Mouse (Mus musculus) lung, postnatal 4 days (tissue): ENCODE data around the gene Ascl5.
A peak's percentile ranks its signal among the peaks of the same experiment; 100 is the strongest.

Experiments
- DNase-seq, 2 experiments: peaks; one replicate each; pipeline ENCODE4 v3.0.0; 2021

Gene Ascl5

DNA sequence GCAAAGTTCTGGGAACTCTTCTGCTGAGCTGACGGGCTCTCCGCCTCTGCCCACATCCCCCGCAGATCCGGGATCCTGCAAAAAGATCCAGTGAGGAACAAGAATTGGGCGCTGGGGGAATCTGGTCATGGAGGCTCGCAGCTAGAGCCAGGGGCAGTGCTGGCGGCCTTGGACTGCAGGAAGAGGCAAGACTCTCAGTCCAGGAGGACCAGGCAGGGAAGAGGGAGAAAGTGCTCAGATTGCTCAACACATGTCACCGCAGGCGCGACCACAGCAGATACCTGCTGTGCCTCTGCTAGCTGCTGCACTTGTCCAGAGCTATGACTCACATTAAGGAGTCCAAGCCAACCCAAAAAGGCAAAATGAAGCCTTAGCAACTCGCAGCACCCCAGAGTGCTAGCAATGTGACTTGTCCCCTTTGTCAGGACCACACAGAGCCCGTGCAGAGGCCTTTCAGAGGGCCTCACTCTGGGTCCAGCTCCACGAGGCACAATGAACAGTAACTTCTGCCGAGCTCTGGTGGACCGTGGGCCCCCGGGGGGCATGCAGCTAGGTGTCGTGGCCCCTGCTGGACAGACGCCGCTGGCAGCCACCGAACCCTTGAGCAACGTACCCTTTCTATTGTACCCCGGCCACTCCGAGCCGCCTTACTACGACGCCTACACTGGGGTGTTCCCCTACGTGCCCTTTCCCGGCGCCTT lies at the start of gene Ascl5:
Gene Ascl5 (plus strand): TSS at position 493 of the 701 bp plus-strand sequence.
- DNase-seq, result no peak

DNA sequence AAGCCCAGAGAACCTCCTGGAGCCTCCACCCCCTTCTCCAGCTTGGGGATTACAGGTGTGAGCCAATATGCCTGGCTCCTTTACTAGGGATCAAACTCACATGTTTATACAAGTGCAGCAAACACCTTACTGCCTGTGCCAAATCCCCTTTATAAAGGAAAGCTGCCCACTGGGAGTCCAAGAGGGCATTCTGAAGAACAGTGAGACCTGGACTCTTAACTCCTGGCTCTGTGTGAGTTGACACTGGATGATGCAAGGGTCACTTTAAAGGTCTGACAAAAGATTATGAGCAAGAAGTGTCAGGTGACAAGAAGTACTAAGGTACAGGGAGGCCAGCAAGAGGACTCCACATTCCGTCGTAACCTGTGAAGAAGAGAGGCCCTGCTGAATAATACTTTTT lies 49.2 kb upstream of the Ascl5 start:
- no peak for DNase-seq

- no peak for DNase-seq
Measured at GRCm38 (mm10) chr1:136006292-136006748, 44.3 kb upstream of the Ascl5 start, which contains the start of gene Igfn1. Igfn1 (minus strand) TSS chr1:136006342.

- DNase-seq, result peak; percentile 79 to 80
Measured at GRCm38 (mm10) chr1:136007211-136008158, 43.1 kb upstream of the Ascl5 start, which contains the start of gene Tmem9. Tmem9 (plus strand) TSS chr1:136008150.

- no peak for DNase-seq
Measured at GRCm38 (mm10) chr1:136008159-136008533, 42.5 kb upstream of the Ascl5 start.

GRCm38 (mm10) chr1:136010247-136010646 lies 40.4 kb upstream of the Ascl5 start:
- no peak for DNase-seq

DNA sequence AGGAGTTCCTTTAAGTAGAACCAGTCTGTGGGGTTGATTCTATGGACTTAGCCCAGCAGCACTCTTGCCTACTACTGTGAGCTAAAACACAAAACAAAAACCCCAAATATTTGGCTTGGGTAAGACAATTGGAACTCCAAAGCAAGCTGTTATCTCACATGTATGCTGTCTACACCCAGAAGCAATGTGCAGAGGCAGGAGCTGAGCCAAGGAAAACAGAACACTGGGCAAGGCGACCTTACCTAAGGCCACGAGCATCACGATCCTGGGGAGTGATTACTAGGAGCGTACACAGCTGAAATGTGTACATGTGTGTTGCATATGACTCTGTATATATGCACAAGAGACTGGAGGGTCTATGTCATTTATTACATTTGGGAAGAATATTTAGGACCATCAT lies 37.1 kb upstream of the Ascl5 start:
- no peak for DNase-seq

- DNase-seq, result no peak
Measured at GRCm38 (mm10) chr1:136014796-136015502, 35.7 kb upstream of the Ascl5 start.

DNA sequence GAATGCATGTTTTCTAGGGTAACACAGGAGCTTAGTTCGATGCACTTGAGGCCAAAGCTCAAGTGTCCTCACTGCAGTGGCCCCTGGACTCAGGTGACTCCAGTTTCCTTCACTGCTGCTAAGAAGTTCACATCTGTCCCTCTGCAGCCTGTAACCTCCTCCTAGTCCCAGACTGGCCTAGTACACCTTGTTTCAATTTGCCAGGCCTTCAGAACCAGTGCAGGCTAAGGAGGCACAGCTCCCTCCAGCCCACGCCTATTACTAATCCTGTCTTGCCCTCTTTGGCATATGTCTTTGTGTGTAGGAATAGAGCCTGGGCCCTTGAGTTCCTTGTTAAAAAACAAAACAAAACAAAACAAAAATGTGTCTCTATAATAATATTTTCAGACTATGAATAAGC lies 33.3 kb upstream of the Ascl5 start:
- no peak for DNase-seq

DNA sequence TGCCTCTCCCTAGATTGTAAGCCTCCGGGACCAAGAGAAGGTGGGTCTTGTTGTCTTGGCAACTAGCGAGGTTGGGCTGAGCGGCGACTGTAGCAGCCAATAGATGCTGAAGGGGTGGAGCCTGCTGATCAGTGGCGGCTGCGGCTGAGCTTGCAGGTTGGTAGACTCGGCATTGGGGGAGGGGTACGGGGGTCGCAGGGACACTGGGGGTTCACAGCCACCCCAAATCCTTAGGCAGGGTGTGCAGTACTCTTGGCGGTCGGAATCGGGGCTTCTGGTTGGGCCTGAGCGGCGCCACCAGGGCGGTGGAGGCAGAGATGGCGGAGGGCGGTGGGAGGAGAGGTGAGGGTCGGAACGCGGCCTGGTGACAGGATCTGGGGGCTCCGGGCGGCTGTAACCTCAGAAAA lies 32.7 kb upstream of the Ascl5 start:
- DNase-seq, result peak; percentile 92 to 93

DNA sequence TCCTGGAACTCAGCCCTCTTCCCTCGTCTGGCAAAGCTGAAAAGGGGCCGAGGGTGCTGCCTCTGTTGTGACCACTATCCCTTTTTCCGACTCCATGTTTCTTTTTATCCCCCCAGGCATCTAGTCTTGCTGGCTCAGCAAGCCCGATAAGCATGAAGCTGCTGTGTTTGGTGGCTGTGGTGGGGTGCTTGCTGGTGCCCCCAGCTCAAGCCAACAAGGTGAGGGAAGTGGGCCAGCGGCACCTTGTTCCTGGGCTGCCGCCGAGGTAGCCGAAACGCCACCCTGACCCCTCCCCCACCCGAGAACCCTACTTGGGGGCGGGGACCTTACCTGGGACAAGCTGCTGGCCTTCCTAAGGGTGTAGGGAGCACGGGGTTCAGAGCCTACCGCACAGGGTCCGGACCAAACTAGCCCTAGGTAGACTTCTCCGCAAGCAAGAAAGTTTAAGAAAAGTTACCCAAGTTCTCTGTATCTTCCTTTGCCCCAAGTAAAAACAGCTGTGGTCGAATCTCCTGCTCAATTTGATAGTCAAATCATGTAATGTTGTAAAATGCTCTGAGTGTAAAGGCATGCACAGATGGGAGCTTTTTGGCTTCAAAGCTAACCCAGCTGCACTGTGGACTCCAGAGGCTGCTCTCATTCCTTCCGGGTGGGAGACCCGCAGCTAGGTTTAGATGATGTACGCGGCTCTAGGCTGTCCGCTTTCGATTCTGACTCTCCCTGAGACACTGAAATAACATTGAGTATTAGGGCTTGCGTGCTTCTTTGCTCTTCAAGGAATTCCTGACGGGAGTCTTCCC lies 32.0 kb upstream of the Ascl5 start:
- peak; percentile 45 to 46 for DNase-seq

GRCm38 (mm10) chr1:136030201-136030600 lies 20.4 kb upstream of the Ascl5 start:
- peak in 1 of 2 experiments; percentile 16 for DNase-seq

DNA sequence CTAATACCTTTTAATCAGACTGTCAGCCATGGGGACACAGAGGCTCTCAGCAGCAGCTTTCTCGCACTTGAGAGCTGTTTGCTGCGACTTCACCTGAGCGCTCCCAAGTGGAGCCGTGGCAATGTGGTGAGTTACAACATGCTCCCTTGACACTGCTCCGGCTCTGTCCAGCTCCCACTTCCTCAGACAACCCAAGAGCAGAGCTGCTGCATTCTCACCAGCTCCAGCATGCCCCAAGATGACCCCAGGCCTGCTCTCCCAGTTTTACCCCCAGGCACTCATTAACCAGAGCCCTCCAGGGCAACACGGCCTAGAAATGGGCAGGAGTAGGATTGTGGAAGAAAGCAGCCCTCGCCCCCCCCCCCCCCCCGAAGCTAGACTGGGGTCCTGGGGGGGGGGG lies 18.9 kb upstream of the Ascl5 start:
- DNase-seq, result no peak

GRCm38 (mm10) chr1:136032961-136033360 lies 17.6 kb upstream of the Ascl5 start:
- no peak for DNase-seq

DNA sequence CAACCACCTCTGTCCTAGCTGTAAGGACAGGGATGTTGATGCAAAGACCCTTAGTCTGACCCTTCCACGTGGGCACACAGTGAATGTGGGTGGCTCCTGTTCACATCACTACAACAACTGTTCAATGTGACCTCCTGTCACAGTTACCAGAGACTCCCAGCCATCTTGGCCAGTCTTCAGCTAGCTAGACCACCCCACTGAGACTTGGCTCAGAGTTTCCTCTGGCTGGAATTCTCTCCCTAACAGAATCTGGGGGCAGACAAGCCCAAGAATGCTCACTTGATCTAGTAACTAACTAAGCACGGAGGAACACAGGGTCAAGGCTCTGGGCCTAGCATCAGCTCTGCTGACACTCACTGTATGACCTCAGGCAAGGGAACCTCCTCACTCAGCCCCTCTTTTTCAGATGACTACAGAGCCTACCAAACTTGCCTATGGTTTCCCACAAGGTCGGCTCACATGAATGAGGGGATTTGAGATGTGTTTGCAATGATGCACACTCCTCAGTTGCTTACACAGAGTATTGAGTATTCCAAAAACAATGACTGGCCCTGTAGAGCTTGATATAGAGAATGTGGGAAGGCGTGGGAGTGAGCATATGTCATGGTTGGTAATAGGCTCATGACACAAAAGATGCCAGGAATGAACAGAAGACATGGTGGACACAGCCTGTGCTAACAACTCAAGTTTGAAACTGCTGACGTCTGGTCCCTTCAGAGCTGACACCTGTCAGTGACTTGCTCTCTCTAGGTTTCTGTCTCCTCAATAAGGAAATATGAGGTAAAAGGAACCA lies 11.7 kb upstream of the Ascl5 start:
- no peak for DNase-seq

GRCm38 (mm10) chr1:136040452-136040851 lies 10.2 kb upstream of the Ascl5 start:
- no peak for DNase-seq

DNA sequence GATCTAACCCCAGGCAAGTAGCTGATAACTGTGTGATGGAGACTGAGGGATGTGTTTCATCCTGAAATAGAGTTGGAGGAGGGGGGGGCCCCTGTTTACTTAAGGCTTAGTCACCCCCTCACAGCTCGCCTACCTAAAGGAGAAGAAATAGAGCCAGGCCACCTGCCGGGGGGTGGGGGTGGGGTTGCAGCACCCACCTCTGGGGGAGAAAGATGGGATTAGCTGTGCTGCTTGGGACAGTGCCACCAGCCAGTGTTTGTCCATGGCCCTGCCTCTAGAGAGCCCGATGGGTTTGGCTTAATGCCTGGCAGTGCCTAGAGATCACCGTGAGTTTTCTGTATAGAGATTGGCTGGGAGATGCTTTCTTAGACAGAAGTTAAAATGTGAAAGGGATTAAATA lies 9.7 kb upstream of the Ascl5 start:
- no peak for DNase-seq

DNA sequence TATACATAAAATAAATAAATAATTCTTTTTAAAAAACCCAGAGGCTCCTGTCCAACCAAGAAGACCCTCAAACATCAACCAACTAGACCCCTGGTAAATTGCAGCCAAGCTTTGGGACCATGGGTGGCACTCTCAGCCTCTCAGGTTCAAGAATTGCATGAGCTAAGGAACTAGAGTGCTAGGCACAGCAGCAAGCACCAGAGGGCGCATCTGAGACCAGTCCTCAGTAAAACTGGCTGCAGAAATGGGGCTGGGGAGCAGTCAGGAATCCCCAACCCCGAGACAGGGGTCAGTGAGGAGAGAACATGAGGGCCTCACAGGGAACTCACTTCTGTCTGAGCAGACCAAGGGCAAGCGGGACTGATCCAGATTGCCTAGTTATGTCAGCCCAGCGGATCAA lies 4.8 kb upstream of the Ascl5 start:
- DNase-seq, result peak; percentile 35 to 65

DNA sequence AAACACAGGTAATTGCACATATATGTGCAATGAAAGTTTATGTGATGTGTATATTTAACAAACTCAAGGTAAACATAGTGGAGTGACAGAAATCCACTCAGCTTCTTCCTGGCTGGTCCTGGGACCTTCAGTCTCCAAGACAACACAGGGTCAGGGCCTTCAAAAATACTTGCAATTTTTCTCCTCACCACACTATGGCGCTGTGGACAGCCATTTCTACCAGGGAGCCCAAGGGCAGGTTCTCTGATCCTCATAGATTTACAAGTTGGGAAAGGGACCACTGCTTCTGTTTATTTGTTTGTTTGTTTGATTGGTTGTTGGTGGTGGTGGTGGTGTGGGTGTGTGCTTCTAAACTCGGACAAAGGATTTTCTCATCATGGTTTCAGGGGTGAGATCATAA lies 3.2 kb upstream of the Ascl5 start:
- peak in 1 of 2 experiments; percentile 22 for DNase-seq

DNA sequence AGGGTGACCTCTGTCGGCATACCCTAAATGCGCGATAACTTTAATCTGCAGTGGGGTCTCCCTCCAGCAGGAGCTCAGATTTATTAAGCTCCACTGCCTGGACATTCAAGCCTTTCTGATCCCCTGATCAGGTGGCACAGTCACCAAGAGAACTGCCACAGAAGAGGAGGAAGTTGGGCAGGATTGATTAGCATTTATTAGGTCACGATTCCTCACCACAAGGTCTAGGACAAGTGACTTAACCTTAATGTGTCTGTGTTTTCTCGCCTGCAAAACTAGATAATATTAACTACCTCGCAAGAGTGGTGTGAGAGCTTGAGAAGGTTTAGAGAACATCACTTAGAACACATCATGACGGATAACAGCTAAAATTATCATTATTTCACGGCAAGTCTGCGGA lies 2.7 kb upstream of the Ascl5 start:
- no peak for DNase-seq

DNA sequence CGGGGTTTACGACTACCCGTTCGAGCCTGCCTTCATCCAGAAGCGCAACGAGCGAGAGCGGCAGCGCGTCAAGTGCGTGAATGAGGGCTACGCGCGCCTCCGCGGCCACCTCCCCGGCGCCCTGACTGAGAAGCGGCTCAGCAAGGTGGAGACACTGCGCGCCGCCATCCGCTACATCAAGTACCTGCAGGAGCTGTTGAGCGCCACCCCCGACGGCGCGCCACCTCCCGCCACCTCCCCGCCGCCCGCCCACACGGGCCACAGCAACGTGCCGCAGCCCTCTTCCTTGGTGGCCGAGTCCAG lies 360 bp downstream of the Ascl5 start:
- peak; percentile 21 to 33 for DNase-seq

DNA sequence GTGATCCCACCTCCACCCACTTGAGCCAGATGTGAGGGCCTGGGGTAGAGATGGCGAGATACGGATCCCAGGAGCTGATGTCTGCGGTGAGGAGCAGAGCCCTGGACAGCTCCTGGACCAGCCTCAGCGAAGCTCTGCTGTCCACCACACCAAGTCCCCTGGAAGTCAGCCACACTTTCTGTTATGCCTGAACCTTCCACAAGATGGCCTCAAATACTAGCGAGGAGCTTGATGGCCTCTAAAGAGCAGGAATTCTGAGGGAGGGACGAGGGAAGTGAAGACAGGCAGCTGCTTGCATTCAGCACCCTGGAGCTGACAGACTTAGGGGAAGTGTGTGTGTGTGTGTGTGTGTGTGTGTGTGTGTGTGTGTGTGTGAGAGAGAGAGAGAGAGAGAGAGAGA lies 861 bp downstream of the Ascl5 start:
- peak; percentile 75 to 86 for DNase-seq
